Mouse (Mus musculus): ENCODE measurements around the gene Nxnl1.

DNA sequence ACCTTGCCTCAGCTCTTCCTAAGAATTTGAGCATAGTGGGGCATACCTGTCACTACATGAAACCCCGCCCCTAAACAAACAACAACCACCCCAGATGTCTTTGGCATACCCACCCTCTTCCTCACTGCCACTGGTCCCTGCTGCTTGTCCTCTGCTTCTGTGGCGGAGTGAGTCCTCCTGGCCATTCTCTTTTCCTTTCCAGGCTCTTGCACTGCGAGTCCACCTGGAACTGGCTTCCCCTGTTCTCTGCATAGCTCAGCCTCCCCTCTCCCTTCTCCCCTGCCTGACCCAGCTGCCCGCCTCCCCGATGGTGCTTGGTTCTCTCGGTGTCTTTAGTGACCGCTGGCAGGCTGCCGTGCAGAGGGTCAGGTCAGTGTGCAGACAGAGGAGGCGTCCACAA lies 22.6 kb downstream of the Nxnl1 start:
- no peak for TF ChIP-seq POLR2A (IDR thresholded peaks at IDR 0.05; ENCODE audit: extremely low read depth, insufficient read depth, low read length)
- no peak for TF ChIP-seq CTCF (IDR thresholded peaks at IDR 0.05; ENCODE audit: low read depth, low read length)
